Mouse (Mus musculus): Measurements from ENCODE around the gene Mdga1. TPM values are rescaled to one million over a fixed set of nuclear protein-coding genes. Genes with fewer than 3 reads are reported as not detected.

Mdga1 gene
- polyA plus RNA-seq, 1 experiment from 2014 or later = 14.7 TPM

GRCm38 (mm10) chr17:29888981-29889980 lies 80.6 kb downstream of the Mdga1 start:
- ATAC-seq = peak; percentile 78
- peaks cover 25% of the 10 kb centered on the region for H3K27me3 ChIP-seq
- WGBS = under 1% methylated on average over 64 of the region's 67 CpGs

GRCm38 (mm10) chr17:29887881-29888826 lies 81.7 kb downstream of the Mdga1 start:
- Histone ChIP-seq H3K9me3 (no peaks in the 10 kb centered on the region), H3K4me1 (replicated peaks) (peaks cover 61% of the 10 kb centered on the region), H3K4me3 (replicated peaks) (peak overlapping the region; percentile 67), H3K27ac (peak overlapping the region; percentile 91), H3K9ac (replicated peaks) (peak overlapping the region; percentile 92), H3K36me3 (no peaks in the 10 kb centered on the region), H3K4me2 (replicated peaks) (peak overlapping the region; percentile 84), H3K27me3 (peaks cover 25% of the 10 kb centered on the region)
- ATAC-seq = peak; percentile 43
- WGBS = under 1% methylated on average over 79 of the region's 93 CpGs

More at GRCm38 (mm10) chr17:29888981-29889980, 80.6 kb downstream of the Mdga1 start:
- H3K27ac ChIP-seq = peak overlapping the region; percentile 91
- H3K9me3 ChIP-seq = no peaks in the 10 kb centered on the region
- peak overlapping the region; percentile 92 for H3K9ac ChIP-seq (replicated peaks)
- peak overlapping the region; percentile 67 for H3K4me3 ChIP-seq (replicated peaks)
- H3K4me1 ChIP-seq (replicated peaks) = peaks cover 50% of the 10 kb centered on the region
- H3K4me2 ChIP-seq (replicated peaks) = peak overlapping the region; percentile 84
- H3K36me3 ChIP-seq = no peaks in the 10 kb centered on the region

GRCm38 (mm10) chr17:29887271-29887880 lies 82.5 kb downstream of the Mdga1 start:
- WGBS = under 1% methylated on average over 50 of the region's 57 CpGs
- peak overlapping the region; percentile 92 for H3K9ac ChIP-seq (replicated peaks)
- no peaks in the 10 kb centered on the region for H3K36me3 ChIP-seq
- peaks cover 25% of the 10 kb centered on the region for H3K27me3 ChIP-seq
- H3K4me2 ChIP-seq (replicated peaks) = peak overlapping the region; percentile 84
- peak overlapping the region; percentile 67 for H3K4me3 ChIP-seq (replicated peaks)
- H3K4me1 ChIP-seq (replicated peaks) = peaks cover 69% of the 10 kb centered on the region
- no peaks in the 10 kb centered on the region for H3K9me3 ChIP-seq
- H3K27ac ChIP-seq = peak overlapping the region; percentile 91
- peak; percentile 21 for ATAC-seq

- peaks cover 72% of the 10 kb centered on the region for H3K4me1 ChIP-seq (replicated peaks)
- H3K27me3 ChIP-seq = peaks cover 25% of the 10 kb centered on the region
- no peaks in the 10 kb centered on the region for H3K9me3 ChIP-seq
- peak overlapping the region; percentile 92 for H3K9ac ChIP-seq (replicated peaks)
- WGBS = under 1% methylated on average over 39 of the region's 39 CpGs
- peak overlapping the region; percentile 67 for H3K4me3 ChIP-seq (replicated peaks)
- H3K36me3 ChIP-seq = no peaks in the 10 kb centered on the region
- peak overlapping the region; percentile 91 for H3K27ac ChIP-seq
- peak overlapping the region; percentile 84 for H3K4me2 ChIP-seq (replicated peaks)
- no peak for ATAC-seq
Measured at GRCm38 (mm10) chr17:29886655-29887251, 83.1 kb downstream of the Mdga1 start.

- Histone ChIP-seq H3K4me2 (replicated peaks) (peak overlapping the region; percentile 84), H3K9ac (replicated peaks) (peak overlapping the region; percentile 92), H3K4me1 (replicated peaks) (peaks cover 72% of the 10 kb centered on the region), H3K9me3 (no peaks in the 10 kb centered on the region), H3K27me3 (peaks cover 18% of the 10 kb centered on the region), H3K27ac (peak overlapping the region; percentile 91), H3K36me3 (no peaks in the 10 kb centered on the region), H3K4me3 (replicated peaks) (peak overlapping the region; percentile 67)
- ATAC-seq = no peak
- WGBS = 3% methylated on average over 4 of the region's 4 CpGs
Measured at GRCm38 (mm10) chr17:29886061-29886460, 83.8 kb downstream of the Mdga1 start.

GRCm38 (mm10) chr17:29884596-29884995 lies 85.3 kb downstream of the Mdga1 start:
- Histone ChIP-seq H3K4me3 (replicated peaks) (peak overlapping the region; percentile 67), H3K9me3 (no peaks in the 10 kb centered on the region), H3K27ac (peak overlapping the region; percentile 91), H3K9ac (replicated peaks) (peak overlapping the region; percentile 92), H3K4me1 (replicated peaks) (peaks cover 77% of the 10 kb centered on the region), H3K36me3 (no peaks in the 10 kb centered on the region), H3K27me3 (peaks cover 3% of the 10 kb centered on the region; the same call in 1 of the 2 replicates), H3K4me2 (replicated peaks) (peak overlapping the region; percentile 84)
- no peak for ATAC-seq
- 23% methylated on average over 6 of the region's 6 CpGs for WGBS

- peak; percentile 12; the same call in 1 of the 2 replicates for ATAC-seq
- H3K4me1 ChIP-seq (replicated peaks) = peaks cover 80% of the 10 kb centered on the region
- H3K27me3 ChIP-seq = no peaks in the 10 kb centered on the region
- peak overlapping the region; percentile 92 for H3K9ac ChIP-seq (replicated peaks)
- peak overlapping the region; percentile 84 for H3K4me2 ChIP-seq (replicated peaks)
- 35% methylated on average over 9 of the region's 9 CpGs for WGBS
- peak overlapping the region; percentile 67 for H3K4me3 ChIP-seq (replicated peaks)
- H3K9me3 ChIP-seq = no peaks in the 10 kb centered on the region
- H3K36me3 ChIP-seq = no peaks in the 10 kb centered on the region
- H3K27ac ChIP-seq = peak overlapping the region; percentile 91
Measured at GRCm38 (mm10) chr17:29883351-29883750, 86.5 kb downstream of the Mdga1 start.

- H3K4me1 ChIP-seq (replicated peaks) = peaks cover 80% of the 10 kb centered on the region
- H3K27ac ChIP-seq = peak overlapping the region; percentile 91
- H3K27me3 ChIP-seq = no peaks in the 10 kb centered on the region
- 0% methylated on average over 5 of the region's 5 CpGs for WGBS
- peak overlapping the region; percentile 84 for H3K4me2 ChIP-seq (replicated peaks)
- H3K4me3 ChIP-seq (replicated peaks) = peak overlapping the region; percentile 67
- no peak for ATAC-seq
- H3K9ac ChIP-seq (replicated peaks) = peak overlapping the region; percentile 92
- H3K36me3 ChIP-seq = no peaks in the 10 kb centered on the region
- no peaks in the 10 kb centered on the region for H3K9me3 ChIP-seq
Measured at GRCm38 (mm10) chr17:29882885-29883284, 87.0 kb downstream of the Mdga1 start.

GRCm38 (mm10) chr17:29880251-29880650 lies 89.6 kb downstream of the Mdga1 start:
- Histone ChIP-seq H3K9me3 (no peaks in the 10 kb centered on the region), H3K27ac (peak overlapping the region; percentile 31; the same call in 1 of the 2 replicates), H3K4me1 (replicated peaks) (peaks cover 64% of the 10 kb centered on the region), H3K4me3 (replicated peaks) (no peak overlapping the region), H3K4me2 (replicated peaks) (0 out of 2 replicates have a peak overlapping the region, but pooled peaks have one; percentile 1), H3K27me3 (no peaks in the 10 kb centered on the region), H3K9ac (replicated peaks) (peak overlapping the region; percentile 33; the same call in 1 of the 2 replicates), H3K36me3 (no peaks in the 10 kb centered on the region)
- ATAC-seq = no peak
- 32% methylated on average over 10 of the region's 10 CpGs for whole genome bisulfite sequencing

GRCm38 (mm10) chr17:29878990-29879389 lies 90.9 kb downstream of the Mdga1 start:
- 82% methylated on average over 10 of the region's 10 CpGs for WGBS
- H3K4me2 ChIP-seq (replicated peaks) = no peak overlapping the region
- no peaks in the 10 kb centered on the region for H3K9me3 ChIP-seq
- ATAC-seq = no peak
- H3K4me3 ChIP-seq (replicated peaks) = no peak overlapping the region
- no peaks in the 10 kb centered on the region for H3K36me3 ChIP-seq
- H3K27ac ChIP-seq = 0 out of 2 replicates have a peak overlapping the region, but pooled peaks have one; percentile 14
- H3K27me3 ChIP-seq = no peaks in the 10 kb centered on the region
- H3K9ac ChIP-seq (replicated peaks) = no peak overlapping the region
- peaks cover 63% of the 10 kb centered on the region for H3K4me1 ChIP-seq (replicated peaks)

Data from midbrain, embryonic 13.5 days (tissue).